Comparison of ENCODE assay signal across 10 mouse cellular contexts in the genomic region with DNA sequence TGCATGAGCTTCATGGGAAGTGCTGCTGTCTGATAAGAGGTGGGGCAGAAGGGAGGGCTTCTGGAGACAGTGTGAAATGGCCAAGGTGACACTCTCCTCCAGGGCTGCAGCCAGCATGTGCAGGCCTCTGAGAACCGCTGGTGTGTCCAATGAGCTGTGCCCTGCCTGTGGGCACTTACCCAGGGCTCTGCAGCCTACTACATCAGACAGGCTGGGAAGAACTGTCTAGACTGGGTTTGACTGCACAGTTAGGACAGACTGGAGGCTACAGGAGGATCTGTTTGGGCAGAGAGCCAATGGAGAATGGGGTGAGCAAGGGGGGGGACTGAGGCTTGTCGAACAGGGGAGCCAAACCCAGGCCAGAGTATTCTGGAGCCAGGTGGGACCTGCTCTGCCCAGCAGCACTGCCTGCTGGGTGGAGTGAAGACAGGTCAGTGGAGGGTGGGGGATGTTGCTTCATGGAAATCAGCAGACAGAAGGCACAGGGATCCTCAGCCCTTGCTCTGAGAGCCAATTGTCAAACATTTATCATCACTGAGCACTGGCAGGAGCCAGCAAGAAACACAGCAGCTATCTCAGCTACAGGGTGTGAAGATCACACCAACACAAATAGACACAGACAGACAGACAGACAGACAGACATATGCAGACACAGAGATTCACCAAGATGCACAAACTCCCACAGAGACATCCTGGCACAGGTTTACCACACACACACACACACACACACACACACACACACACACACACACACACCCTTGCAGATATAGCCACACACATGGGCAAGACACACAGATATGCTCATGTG. TPM values are rescaled to one million over a fixed set of nuclear protein-coding genes. Genes with fewer than 3 reads are reported as not detected.
DNase-seq lines count a peak whose midpoint lies in the region; ATAC-seq lines count a peak whose summit lies in the region.
"Had no signal": no experiment of that assay in that cellular context is flagged by ENCODE, and none has a peak within 500 bp of the region (broad histone marks: within the 10 kb centered on the region; RNA-seq: fewer than 3 reads in every experiment).

No protein-coding gene starts in this region.

- no peaks in the 10 kb centered on the region for H3K9me3 ChIP-seq in hindbrain, embryonic 15.5 days

- no peaks in the 10 kb centered on the region for H3K36me3 ChIP-seq in hindbrain, embryonic 15.5 days

- WGBS in hindbrain, embryonic 15.5 days: 26% methylated on average over 2 of the region's 2 CpGs

- H3K9ac ChIP-seq in hindbrain, embryonic 15.5 days: no peak overlapping the region

- no peak overlapping the region for H3K4me2 ChIP-seq in hindbrain, embryonic 15.5 days

- peak; percentile 58 for DNase-seq in cerebellum, adult 9-11 months
- DNase-seq in cerebellum, adult 11 months: no peak
- peak; percentile 45 to 56 for DNase-seq in left cerebral cortex, postnatal 25 days (ENCODE audit: low spot score in 2 of 2)
- DNase-seq in left cerebral cortex, postnatal 36 days (ENCODE audit: low spot score in 2 of 2): no peak
- peak; percentile 83 to 85 for DNase-seq in cerebellum, postnatal 10 days
- DNase-seq in adrenal gland, postnatal 4 days (ENCODE audit: low spot score in 2 of 2): no peak
- DNase-seq in layer of hippocampus, postnatal 25 days (ENCODE audit: extremely low spot score in 1 of 2, low spot score in 1 of 2): no peak
- DNase-seq: adrenal gland, adult 8-10 months; kidney, postnatal 4 days had no signal

- H3K4me3 ChIP-seq in hindbrain, embryonic 15.5 days: no peak overlapping the region

- intact Hi-C loops in left cerebral cortex, postnatal 25 days (cut with DNase I): no loop called here
- intact Hi-C loops in left cerebral cortex, postnatal 36 days (cut with DNase I): no loop called here

- ATAC-seq in hindbrain, embryonic 15.5 days (ENCODE audit: low FRiP score, low read depth): peak; percentile 63

- H3K27ac ChIP-seq in hindbrain, embryonic 15.5 days (replicated peaks): peak overlapping the region; percentile 56

- peaks cover 23% of the 10 kb centered on the region for H3K4me1 ChIP-seq in hindbrain, embryonic 15.5 days (replicated peaks)

- no peaks in the 10 kb centered on the region for H3K27me3 ChIP-seq in hindbrain, embryonic 15.5 days

RNA-seq across cellular contexts. Expression of gene Lrpap1, which starts 41.8 kb away (rescaled TPM):
- total RNA-seq in left cerebral cortex, postnatal 25 days (2021): 100 to 1,000 TPM; 128 to 143 TPM
- 100 to 1,000 TPM; 139 to 153 TPM for total RNA-seq in left cerebral cortex, postnatal 36 days (2021)
- polyA plus RNA-seq in hindbrain, embryonic 15.5 days (2015; fragmentation: Nextera tagmentation; extraction: Ambion mirVana): 145 and 146 TPM in 2 replicates
- 100 to 1,000 TPM; 109 to 129 TPM for total RNA-seq in adrenal gland, postnatal 4 days (2021)
- 100 to 1,000 TPM; 146 to 151 TPM for total RNA-seq in layer of hippocampus, postnatal 25 days (2021)

Comparison
In these comparisons a context has a peak if more than half of its experiments do, and no peak if none do; other contexts are left out.
1. DNase-seq: peak in cerebellum, adult 9-11 months (single experiment), left cerebral cortex, postnatal 25 days (2 of 2) and cerebellum, postnatal 10 days (2 of 2); none in cerebellum, adult 11 months (single experiment), left cerebral cortex, postnatal 36 days (0 of 2), adrenal gland, postnatal 4 days (0 of 2) and layer of hippocampus, postnatal 25 days (0 of 2).